Mouse (Mus musculus): ENCODE data around the gene Bcor.

The Bcor gene

GRCm38 (mm10) chrX:12159981-12160656, at the start of gene Bcor:
TSS of gene Bcor (minus strand) at chrX:12160355.
- DNase-seq (ENCODE audit: low spot score in 2 of 2), result no peak

GRCm38 (mm10) chrX:12202951-12203350, 42.8 kb upstream of the Bcor start:
- DNase-seq (ENCODE audit: low spot score in 2 of 2), result no peak

GRCm38 (mm10) chrX:12201111-12201510, 41.0 kb upstream of the Bcor start:
- DNase-seq (ENCODE audit: low spot score in 2 of 2), result no peak

GRCm38 (mm10) chrX:12195234-12195919, 35.2 kb upstream of the Bcor start:
- DNase-seq (ENCODE audit: low spot score in 2 of 2), result no peak

- no peak for DNase-seq (ENCODE audit: low spot score in 2 of 2)
Observed at GRCm38 (mm10) chrX:12192343-12192742, 32.2 kb upstream of the Bcor start.

GRCm38 (mm10) chrX:12189511-12189910, 29.4 kb upstream of the Bcor start:
- no peak for DNase-seq (ENCODE audit: low spot score in 2 of 2)

- DNase-seq (ENCODE audit: low spot score in 2 of 2), result no peak
Observed at GRCm38 (mm10) chrX:12175198-12175960, 15.2 kb upstream of the Bcor start.

- DNase-seq (ENCODE audit: low spot score in 2 of 2), result no peak
Observed at GRCm38 (mm10) chrX:12170128-12170527, 10.0 kb upstream of the Bcor start.

GRCm38 (mm10) chrX:12164591-12165529, 4.7 kb upstream of the Bcor start:
- no peak for DNase-seq (ENCODE audit: low spot score in 2 of 2)

GRCm38 (mm10) chrX:12159534-12159881, 647 bp downstream of the Bcor start:
- DNase-seq (ENCODE audit: low spot score in 2 of 2), result no peak

- no peak for DNase-seq (ENCODE audit: low spot score in 2 of 2)
Observed at GRCm38 (mm10) chrX:12158821-12159533, 1.2 kb downstream of the Bcor start.

- no peak for DNase-seq (ENCODE audit: low spot score in 2 of 2)
Observed at GRCm38 (mm10) chrX:12158244-12158820, 1.8 kb downstream of the Bcor start.

- DNase-seq (ENCODE audit: low spot score in 2 of 2), result no peak
Observed at GRCm38 (mm10) chrX:12157331-12157930, 2.7 kb downstream of the Bcor start.

GRCm38 (mm10) chrX:12155842-12156291, 4.3 kb downstream of the Bcor start:
- no peak for DNase-seq (ENCODE audit: low spot score in 2 of 2)

GRCm38 (mm10) chrX:12155068-12155840, 4.9 kb downstream of the Bcor start:
- DNase-seq (ENCODE audit: low spot score in 2 of 2), result no peak

GRCm38 (mm10) chrX:12153141-12154095, 6.7 kb downstream of the Bcor start:
- DNase-seq (ENCODE audit: low spot score in 2 of 2), result no peak

- DNase-seq (ENCODE audit: low spot score in 2 of 2), result no peak
Observed at GRCm38 (mm10) chrX:12151996-12152904, 7.9 kb downstream of the Bcor start.

Measured in cerebellum, postnatal 4 days (tissue).